Mouse (Mus musculus): ENCODE results near the gene F10. TPM values are rescaled to one million over a fixed set of nuclear protein-coding genes. Genes with fewer than 3 reads are reported as not detected.
A peak's percentile ranks its signal among the peaks of the same experiment; 100 is the strongest.

F10 gene
- polyA plus RNA-seq, 1 experiment from 2014 or later: 0.91 TPM

GRCm38 (mm10) chr8:13025487-13026224, 11.5 kb upstream of the F10 start, which contains the start of gene F7:
Gene F7 (plus strand): TSS chr8:13026034.
- Histone ChIP-seq H3K27me3 (replicated peaks; ENCODE audit: low read depth, poor library complexity, severe bottlenecking) (no peaks in the 10 kb centered on the region), H3K4me1 (peaks cover 17% of the 10 kb centered on the region), H3K9me3 (no peaks in the 10 kb centered on the region), H3K4me3 (no peak within 1 kb of the TSS), H3K27ac (replicated peaks) (no peak within 1 kb of the TSS), H3K36me3 (replicated peaks) (no peaks in the 10 kb centered on the region)
- peak; percentile 32 for DNase-seq (ENCODE audit: low spot score)
- WGBS: 65% methylated on average over 10 of the region's 10 CpGs

DNA sequence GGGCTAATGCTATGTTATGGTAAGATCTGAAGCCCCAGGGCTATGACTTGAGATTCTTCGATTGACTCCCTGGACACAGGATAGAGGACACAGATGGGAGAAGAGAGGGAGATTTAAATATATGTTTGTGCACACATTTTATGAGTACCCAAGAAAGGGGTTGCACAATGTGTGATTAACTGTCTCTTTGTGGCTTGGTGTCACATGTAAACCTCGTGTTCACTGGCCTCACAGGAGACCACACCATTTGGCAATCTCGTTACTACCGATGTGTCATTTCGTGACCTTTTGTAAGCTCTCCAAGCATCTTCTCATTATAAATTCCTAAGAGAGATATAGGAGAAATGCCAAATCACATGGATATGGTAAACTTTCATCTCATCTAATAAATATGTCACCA, 9.5 kb upstream of the F10 start:
- H3K4me1 ChIP-seq: peaks cover 17% of the 10 kb centered on the region
- WGBS: 88% methylated on average over 5 of the region's 5 CpGs
- H3K9me3 ChIP-seq: no peaks in the 10 kb centered on the region
- no peak for DNase-seq (ENCODE audit: low spot score)
- H3K4me3 ChIP-seq: no peak overlapping the region
- no peak overlapping the region for H3K27ac ChIP-seq (replicated peaks)
- no peaks in the 10 kb centered on the region for H3K27me3 ChIP-seq (replicated peaks; ENCODE audit: low read depth, poor library complexity, severe bottlenecking)
- H3K36me3 ChIP-seq (replicated peaks): no peaks in the 10 kb centered on the region

GRCm38 (mm10) chr8:13028482-13028881, 8.6 kb upstream of the F10 start:
- no peaks in the 10 kb centered on the region for H3K9me3 ChIP-seq
- H3K4me1 ChIP-seq: peaks cover 17% of the 10 kb centered on the region
- no peaks in the 10 kb centered on the region for H3K27me3 ChIP-seq (replicated peaks; ENCODE audit: low read depth, poor library complexity, severe bottlenecking)
- WGBS: 70% methylated on average over 5 of the region's 5 CpGs
- no peak overlapping the region for H3K27ac ChIP-seq (replicated peaks)
- H3K4me3 ChIP-seq: no peak overlapping the region
- DNase-seq (ENCODE audit: low spot score): no peak
- H3K36me3 ChIP-seq (replicated peaks): no peaks in the 10 kb centered on the region

GRCm38 (mm10) chr8:13036346-13036812, 729 bp upstream of the F10 start:
- no peak for DNase-seq (ENCODE audit: low spot score)
- 92% methylated on average over 10 of the region's 10 CpGs for WGBS
- H3K9me3 ChIP-seq: no peaks in the 10 kb centered on the region
- H3K27me3 ChIP-seq (replicated peaks; ENCODE audit: low read depth, poor library complexity, severe bottlenecking): no peaks in the 10 kb centered on the region
- H3K4me1 ChIP-seq: peaks cover 26% of the 10 kb centered on the region
- no peaks in the 10 kb centered on the region for H3K36me3 ChIP-seq (replicated peaks)
- no peak overlapping the region for H3K4me3 ChIP-seq
- no peak overlapping the region for H3K27ac ChIP-seq (replicated peaks)

GRCm38 (mm10) chr8:13037569-13037968, 461 bp downstream of the F10 start:
- 51% methylated on average over 5 of the region's 5 CpGs for WGBS
- Histone ChIP-seq H3K27me3 (replicated peaks; ENCODE audit: low read depth, poor library complexity, severe bottlenecking) (no peaks in the 10 kb centered on the region), H3K27ac (replicated peaks) (0 out of 2 replicates have a peak overlapping the region, but pooled peaks have one; percentile 49)

DNA sequence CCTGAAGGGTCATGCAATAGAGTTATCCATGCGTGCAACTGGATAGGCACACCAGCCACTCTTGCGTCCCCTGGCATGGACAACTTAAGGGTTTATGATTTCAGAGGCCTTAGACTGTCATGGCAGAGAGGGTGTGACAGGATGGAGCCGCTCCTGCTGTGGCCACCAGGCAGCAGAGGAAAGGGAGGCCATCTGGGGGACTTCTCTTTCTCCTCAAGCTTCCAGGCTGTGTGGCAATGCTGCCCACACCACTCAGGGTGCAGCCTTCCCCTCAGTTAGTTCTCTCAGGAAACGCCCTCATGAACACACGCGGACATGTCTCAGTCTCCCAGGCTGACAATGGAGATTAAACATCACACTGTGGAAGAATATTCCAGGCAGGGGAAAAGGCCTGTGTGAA, 1.9 kb downstream of the F10 start:
- Histone ChIP-seq H3K36me3 (replicated peaks) (no peaks in the 10 kb centered on the region), H3K4me1 (peaks cover 26% of the 10 kb centered on the region), H3K27ac (replicated peaks) (no peak overlapping the region), H3K4me3 (no peak overlapping the region), H3K27me3 (replicated peaks; ENCODE audit: low read depth, poor library complexity, severe bottlenecking) (no peaks in the 10 kb centered on the region), H3K9me3 (no peaks in the 10 kb centered on the region)
- 91% methylated on average over 6 of the region's 6 CpGs for WGBS
- no peak for DNase-seq (ENCODE audit: low spot score)

More at GRCm38 (mm10) chr8:13037569-13037968, 461 bp downstream of the F10 start:
- H3K9me3 ChIP-seq: no peaks in the 10 kb centered on the region
- H3K36me3 ChIP-seq (replicated peaks): no peaks in the 10 kb centered on the region
- DNase-seq (ENCODE audit: low spot score): no peak
- peaks cover 26% of the 10 kb centered on the region for H3K4me1 ChIP-seq
- no peak overlapping the region for H3K4me3 ChIP-seq

DNA sequence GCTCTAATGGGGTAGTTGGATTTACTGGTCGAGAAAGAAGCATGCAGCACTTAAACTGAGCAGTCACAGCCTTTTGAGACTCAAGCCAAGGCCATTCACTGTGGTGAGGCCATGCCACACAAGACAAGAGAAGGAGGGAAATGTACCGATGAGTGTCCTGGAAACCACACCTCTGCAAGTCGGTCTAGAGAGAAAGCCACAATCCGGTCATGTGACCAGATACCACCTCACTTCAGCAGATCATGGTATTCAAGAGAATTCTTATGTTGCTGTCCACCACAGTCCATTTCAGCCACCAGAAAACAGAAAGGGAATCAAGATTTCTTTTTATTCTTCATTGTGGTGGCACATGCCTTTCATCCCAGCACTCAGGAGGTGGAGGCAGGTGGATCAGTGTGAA, 4.4 kb downstream of the F10 start:
- no peaks in the 10 kb centered on the region for H3K27me3 ChIP-seq (replicated peaks; ENCODE audit: low read depth, poor library complexity, severe bottlenecking)
- WGBS: 86% methylated on average over 4 of the region's 4 CpGs
- no peaks in the 10 kb centered on the region for H3K36me3 ChIP-seq (replicated peaks)
- H3K27ac ChIP-seq (replicated peaks): no peak overlapping the region
- H3K9me3 ChIP-seq: no peaks in the 10 kb centered on the region
- no peak overlapping the region for H3K4me3 ChIP-seq
- no peak for DNase-seq (ENCODE audit: low spot score)
- peaks cover 26% of the 10 kb centered on the region for H3K4me1 ChIP-seq

GRCm38 (mm10) chr8:13047652-13048051, 10.5 kb downstream of the F10 start:
- Histone ChIP-seq H3K36me3 (replicated peaks) (no peaks in the 10 kb centered on the region), H3K27ac (replicated peaks) (no peak overlapping the region), H3K9me3 (no peaks in the 10 kb centered on the region), H3K4me3 (no peak overlapping the region), H3K27me3 (replicated peaks; ENCODE audit: low read depth, poor library complexity, severe bottlenecking) (no peaks in the 10 kb centered on the region), H3K4me1 (no peaks in the 10 kb centered on the region)
- no peak for DNase-seq (ENCODE audit: low spot score)
- WGBS: 63% methylated on average over 5 of the region's 5 CpGs

GRCm38 (mm10) chr8:13050550-13050949, 13.4 kb downstream of the F10 start:
- no peaks in the 10 kb centered on the region for H3K27me3 ChIP-seq (replicated peaks; ENCODE audit: low read depth, poor library complexity, severe bottlenecking)
- WGBS: 79% methylated on average over 10 of the region's 10 CpGs
- H3K27ac ChIP-seq (replicated peaks): no peak overlapping the region
- no peak overlapping the region for H3K4me3 ChIP-seq
- H3K4me1 ChIP-seq: no peaks in the 10 kb centered on the region
- no peaks in the 10 kb centered on the region for H3K36me3 ChIP-seq (replicated peaks)
- no peak for DNase-seq (ENCODE audit: low spot score)
- H3K9me3 ChIP-seq: no peaks in the 10 kb centered on the region

- Histone ChIP-seq H3K9me3 (no peaks in the 10 kb centered on the region), H3K4me3 (no peak overlapping the region), H3K4me1 (0 out of 2 replicates have a peak, but pooled peaks cover 3% of the 10 kb centered on the region), H3K27ac (replicated peaks) (no peak overlapping the region), H3K36me3 (replicated peaks) (no peaks in the 10 kb centered on the region), H3K27me3 (replicated peaks; ENCODE audit: low read depth, poor library complexity, severe bottlenecking) (no peaks in the 10 kb centered on the region)
- DNase-seq (ENCODE audit: low spot score): no peak
- WGBS: 90% methylated on average over 4 of the region's 4 CpGs
These were observed 20.2 kb downstream of the F10 start for GRCm38 (mm10) chr8:13057351-13057750.

DNA sequence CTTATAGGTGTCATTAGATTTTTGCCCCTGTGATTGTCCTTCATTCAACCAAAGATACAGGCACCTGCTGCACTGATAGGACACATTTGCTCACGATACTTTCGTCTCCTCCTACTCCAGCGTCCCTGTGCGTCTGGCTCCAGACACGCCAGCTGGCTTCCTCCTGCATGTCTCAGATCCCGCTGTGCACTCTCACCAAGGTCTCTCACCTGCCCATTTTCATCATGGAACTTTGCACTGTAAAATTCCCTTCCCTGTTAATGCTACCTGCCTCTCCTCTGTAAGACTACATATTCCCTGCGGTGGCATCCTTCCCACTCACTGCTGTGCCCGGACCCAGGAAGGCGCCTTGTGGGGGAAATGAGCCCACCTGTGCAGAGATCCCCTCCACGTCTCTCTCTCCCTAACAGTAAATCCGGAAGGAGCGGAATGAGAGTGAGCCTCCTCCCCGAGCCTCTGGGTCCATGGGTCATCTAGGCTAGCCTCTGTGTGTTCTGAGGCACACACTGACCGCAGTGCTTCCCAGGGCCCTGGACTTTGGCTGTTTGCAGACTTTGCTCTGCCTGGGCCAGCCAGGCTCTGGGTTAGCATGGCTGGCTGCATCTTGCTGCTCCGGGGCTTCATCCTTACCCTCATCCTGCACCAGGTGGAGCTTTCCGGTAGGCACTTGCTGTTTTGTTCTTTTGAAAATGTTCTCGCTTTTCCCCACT, 23.5 kb downstream of the F10 start, which contains the start of gene Proz:
Proz (plus strand) TSS at position 474 of the 710 bp plus-strand sequence.
- Histone ChIP-seq H3K27me3 (replicated peaks; ENCODE audit: low read depth, poor library complexity, severe bottlenecking) (no peaks in the 10 kb centered on the region), H3K4me1 (0 out of 2 replicates have a peak, but pooled peaks cover 3% of the 10 kb centered on the region), H3K27ac (replicated peaks) (no peak within 1 kb of the TSS), H3K36me3 (replicated peaks) (no peaks in the 10 kb centered on the region), H3K4me3 (no peak within 1 kb of the TSS), H3K9me3 (no peaks in the 10 kb centered on the region)
- no peak for DNase-seq (ENCODE audit: low spot score)
- WGBS: 81% methylated on average over 17 of the region's 17 CpGs

GRCm38 (mm10) chr8:13063112-13063511, 26.0 kb downstream of the F10 start:
- Histone ChIP-seq H3K9me3 (no peaks in the 10 kb centered on the region), H3K27ac (replicated peaks) (no peak overlapping the region), H3K4me1 (no peaks in the 10 kb centered on the region), H3K27me3 (replicated peaks; ENCODE audit: low read depth, poor library complexity, severe bottlenecking) (no peaks in the 10 kb centered on the region), H3K36me3 (replicated peaks) (no peaks in the 10 kb centered on the region), H3K4me3 (no peak overlapping the region)
- no peak for DNase-seq (ENCODE audit: low spot score)
- 73% methylated on average over 16 of the region's 16 CpGs for WGBS

GRCm38 (mm10) chr8:13073255-13073654, 36.1 kb downstream of the F10 start:
- WGBS: 94% methylated on average over 11 of the region's 11 CpGs
- H3K4me3 ChIP-seq: no peak overlapping the region
- no peaks in the 10 kb centered on the region for H3K4me1 ChIP-seq
- DNase-seq (ENCODE audit: low spot score): no peak
- H3K27ac ChIP-seq (replicated peaks): no peak overlapping the region
- H3K9me3 ChIP-seq: no peaks in the 10 kb centered on the region
- no peaks in the 10 kb centered on the region for H3K27me3 ChIP-seq (replicated peaks; ENCODE audit: low read depth, poor library complexity, severe bottlenecking)
- H3K36me3 ChIP-seq (replicated peaks): peaks cover 59% of the 10 kb centered on the region

Data from embryonic facial prominence, embryonic 10.5 days (tissue).